Mouse (Mus musculus): ENCODE measurements around the gene Kcnh4.
"Not testable (repeated sequence)": the region's sequence is repeated elsewhere in the genome, so short reads cannot be mapped to it uniquely, and the experiment has no call there.

Kcnh4 gene

DNA sequence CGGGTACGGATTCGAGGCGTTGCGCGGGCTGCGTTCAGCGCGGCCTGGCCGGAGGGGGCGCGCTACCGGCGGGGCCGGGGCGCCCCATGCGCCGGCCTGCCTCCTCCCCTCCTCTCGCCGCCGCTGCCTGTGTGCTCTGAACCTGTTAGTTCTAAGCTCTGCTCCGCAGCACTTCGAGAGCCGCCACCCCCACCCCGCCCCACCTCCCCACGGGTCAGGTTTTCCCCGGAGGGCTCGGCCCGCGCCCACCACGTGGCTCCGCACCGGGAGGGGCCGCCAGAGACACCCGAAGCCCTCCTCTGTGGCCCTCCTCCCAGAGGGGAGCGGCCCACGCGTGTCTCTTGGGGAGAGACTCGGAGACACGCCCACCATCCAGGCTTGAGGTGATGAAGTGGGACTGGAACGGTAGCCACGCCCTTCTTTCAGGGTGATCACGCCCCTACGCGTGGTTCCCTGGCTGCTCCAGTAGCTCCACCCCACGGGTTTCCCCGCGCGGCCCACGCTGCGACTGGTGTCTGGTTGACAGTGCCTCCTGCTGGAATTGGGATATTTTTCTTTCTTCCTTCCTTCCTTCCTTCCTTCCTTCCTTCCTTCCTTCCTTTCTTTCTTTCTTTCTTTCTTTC lies at the start of gene Kcnh4:
Kcnh4 (minus strand) TSS at position 332 of the 623 bp plus-strand sequence.
- Histone ChIP-seq H3K27me3 (ENCODE audit: insufficient read depth, low read length) (peaks cover 69% of the 10 kb centered on the region), H3K9me3 (ENCODE audit: low read length) (no peaks in the 10 kb centered on the region), H3K4me3 (replicated peaks; ENCODE audit: low read length) (peak within 1 kb of the TSS; percentile 80), H3K4me1 (replicated peaks; ENCODE audit: low read depth, low read length) (peaks cover 47% of the 10 kb centered on the region), H3K36me3 (ENCODE audit: insufficient read depth, low read length) (no peaks in the 10 kb centered on the region)
- TF ChIP-seq POU5F1 (IDR thresholded peaks at IDR 0.05; ENCODE audit: borderline replicate concordance, low read length) (no peak), CTCF (conservative IDR thresholded peaks at IDR 0.05; ENCODE audit: low read length) (no peak), NANOG (IDR thresholded peaks at IDR 0.05; ENCODE audit: borderline replicate concordance, low read length) (no peak)

DNA sequence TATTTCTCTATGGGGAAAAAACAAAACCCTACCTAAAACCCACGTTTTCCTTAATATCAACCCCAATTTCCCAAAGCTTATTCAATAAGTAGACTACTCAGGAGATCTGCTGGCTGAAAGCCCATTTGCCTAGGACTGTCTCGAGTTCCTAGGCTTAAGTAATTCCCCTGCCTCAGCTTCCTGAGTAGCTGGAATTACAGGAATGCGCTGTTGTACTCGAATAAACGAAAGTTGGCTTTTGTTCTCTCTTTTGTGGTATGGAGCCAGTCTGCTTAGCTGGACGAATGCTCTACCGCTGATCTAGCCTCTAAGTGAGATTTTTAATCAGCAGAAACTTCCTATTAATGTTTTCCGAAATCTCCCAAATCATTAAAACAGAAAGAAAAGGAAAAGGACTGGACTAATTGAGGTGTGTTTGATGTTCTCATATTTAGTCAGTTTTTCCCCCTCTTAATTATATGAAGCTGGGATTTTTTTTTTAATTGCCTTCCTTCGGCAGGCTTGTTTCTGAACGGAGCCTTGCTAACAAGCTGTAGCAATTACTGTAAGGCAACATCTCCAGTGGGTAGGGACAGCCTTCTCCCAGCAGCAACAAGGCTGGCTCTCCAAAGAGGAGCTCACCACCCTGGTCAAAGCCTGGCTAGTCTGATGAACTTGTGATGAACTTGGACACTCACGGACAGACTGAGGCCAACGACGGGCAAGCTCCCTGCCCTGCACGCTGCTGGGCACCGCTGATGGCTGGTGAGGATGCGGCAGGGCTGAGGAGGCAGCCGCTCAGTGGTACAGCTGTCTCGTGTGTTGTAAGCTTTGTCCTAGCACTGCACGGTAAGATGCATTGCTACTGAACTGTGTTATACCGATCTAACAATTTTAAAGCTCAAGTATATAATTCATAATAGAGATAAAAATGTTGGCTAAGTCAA lies 46.9 kb upstream of the Kcnh4 start:
- peaks cover 23% of the 10 kb centered on the region for H3K4me1 ChIP-seq (replicated peaks; ENCODE audit: low read depth, low read length)
- H3K4me3 ChIP-seq (replicated peaks; ENCODE audit: low read length) = no peak overlapping the region
- peaks cover 6% of the 10 kb centered on the region for H3K9me3 ChIP-seq (ENCODE audit: low read length)
- H3K27me3 ChIP-seq (ENCODE audit: insufficient read depth, low read length) = no peaks in the 10 kb centered on the region
- H3K36me3 ChIP-seq (ENCODE audit: insufficient read depth, low read length) = no peaks in the 10 kb centered on the region
- TF ChIP-seq POU5F1 (IDR thresholded peaks at IDR 0.05; ENCODE audit: borderline replicate concordance, low read length) (no peak), NANOG (IDR thresholded peaks at IDR 0.05; ENCODE audit: borderline replicate concordance, low read length) (no peak), CTCF (conservative IDR thresholded peaks at IDR 0.05; ENCODE audit: low read length) (no peak)

DNA sequence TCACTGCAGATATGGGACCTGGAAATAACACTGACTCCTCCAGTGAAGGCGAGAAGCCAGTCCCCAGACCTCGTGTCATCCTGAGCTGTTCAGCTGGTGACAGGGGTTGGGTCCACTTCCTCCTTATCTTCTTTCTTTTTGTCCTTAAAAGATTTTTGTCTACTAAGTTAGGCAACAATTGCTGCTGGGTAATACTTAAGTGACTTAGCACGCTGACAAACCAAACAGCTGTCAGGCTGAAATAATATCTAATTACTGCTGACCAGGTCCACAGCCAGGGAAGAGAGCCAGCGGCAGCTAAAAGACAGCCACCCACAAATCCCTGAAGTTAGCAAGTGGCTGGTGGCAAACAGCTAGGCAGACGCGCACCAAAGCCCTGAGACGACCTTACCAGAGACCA lies 45.8 kb upstream of the Kcnh4 start:
- no peaks in the 10 kb centered on the region for H3K27me3 ChIP-seq (ENCODE audit: insufficient read depth, low read length)
- H3K4me3 ChIP-seq (replicated peaks; ENCODE audit: low read length) = no peak overlapping the region
- peaks cover 23% of the 10 kb centered on the region for H3K4me1 ChIP-seq (replicated peaks; ENCODE audit: low read depth, low read length)
- no peaks in the 10 kb centered on the region for H3K9me3 ChIP-seq (ENCODE audit: low read length)
- TF ChIP-seq POU5F1 (IDR thresholded peaks at IDR 0.05; ENCODE audit: borderline replicate concordance, low read length) (no peak), CTCF (conservative IDR thresholded peaks at IDR 0.05; ENCODE audit: low read length) (no peak), NANOG (IDR thresholded peaks at IDR 0.05; ENCODE audit: borderline replicate concordance, low read length) (no peak)
- H3K36me3 ChIP-seq (ENCODE audit: insufficient read depth, low read length) = no peaks in the 10 kb centered on the region

DNA sequence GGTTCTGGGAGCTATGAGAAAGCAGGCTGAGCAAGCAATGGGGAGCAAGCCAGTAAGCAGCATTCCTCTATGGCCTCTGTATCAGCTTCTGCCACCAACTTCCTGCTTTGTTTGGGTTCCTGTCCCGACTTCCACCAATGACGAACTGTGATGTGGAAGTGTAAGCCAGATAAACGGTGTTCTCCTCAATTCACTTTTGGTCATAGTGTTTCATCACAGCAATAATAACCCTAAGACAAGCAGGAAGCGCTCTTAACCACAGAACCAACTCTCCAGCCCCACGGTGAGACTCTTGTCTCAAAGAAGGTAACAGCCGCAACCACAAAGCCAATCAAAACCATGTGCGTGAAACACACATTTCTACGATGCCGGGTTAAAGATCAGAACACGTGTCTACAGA lies 44.7 kb upstream of the Kcnh4 start:
- TF ChIP-seq CTCF (conservative IDR thresholded peaks at IDR 0.05; ENCODE audit: low read length) = no peak
- no peak for TF ChIP-seq POU5F1 (IDR thresholded peaks at IDR 0.05; ENCODE audit: borderline replicate concordance, low read length)
- no peak for TF ChIP-seq NANOG (IDR thresholded peaks at IDR 0.05; ENCODE audit: borderline replicate concordance, low read length)
- no peaks in the 10 kb centered on the region for H3K27me3 ChIP-seq (ENCODE audit: insufficient read depth, low read length)
- H3K4me1 ChIP-seq (replicated peaks; ENCODE audit: low read depth, low read length) = peaks cover 32% of the 10 kb centered on the region
- no peaks in the 10 kb centered on the region for H3K9me3 ChIP-seq (ENCODE audit: low read length)
- no peaks in the 10 kb centered on the region for H3K36me3 ChIP-seq (ENCODE audit: insufficient read depth, low read length)
- no peak overlapping the region for H3K4me3 ChIP-seq (replicated peaks; ENCODE audit: low read length)

DNA sequence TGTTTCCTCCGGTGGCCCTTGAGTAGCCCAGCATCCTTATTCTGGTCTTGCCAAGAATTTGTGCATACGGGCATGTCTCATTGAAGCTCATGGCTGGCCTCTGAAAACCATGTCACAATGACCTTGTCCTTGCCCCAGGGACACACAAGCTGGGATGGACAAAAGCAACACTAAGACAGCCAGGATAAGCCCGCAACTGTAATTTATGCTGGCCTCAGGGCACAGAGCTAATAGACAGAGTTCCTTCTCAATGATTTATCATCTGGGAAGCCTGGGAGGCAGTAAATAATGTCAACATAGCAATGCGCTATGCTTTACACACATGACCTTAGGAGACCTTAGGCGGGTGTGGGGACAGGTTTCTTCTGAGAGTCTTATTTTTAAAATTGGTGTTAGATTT lies 39.7 kb upstream of the Kcnh4 start:
- Histone ChIP-seq H3K36me3 (ENCODE audit: insufficient read depth, low read length) (no peaks in the 10 kb centered on the region), H3K9me3 (ENCODE audit: low read length) (no peaks in the 10 kb centered on the region), H3K27me3 (ENCODE audit: insufficient read depth, low read length) (no peaks in the 10 kb centered on the region), H3K4me3 (replicated peaks; ENCODE audit: low read length) (no peak overlapping the region), H3K4me1 (replicated peaks; ENCODE audit: low read depth, low read length) (peaks cover 21% of the 10 kb centered on the region)
- TF ChIP-seq CTCF (conservative IDR thresholded peaks at IDR 0.05; ENCODE audit: low read length) (no peak), NANOG (IDR thresholded peaks at IDR 0.05; ENCODE audit: borderline replicate concordance, low read length) (no peak), POU5F1 (IDR thresholded peaks at IDR 0.05; ENCODE audit: borderline replicate concordance, low read length) (no peak)

DNA sequence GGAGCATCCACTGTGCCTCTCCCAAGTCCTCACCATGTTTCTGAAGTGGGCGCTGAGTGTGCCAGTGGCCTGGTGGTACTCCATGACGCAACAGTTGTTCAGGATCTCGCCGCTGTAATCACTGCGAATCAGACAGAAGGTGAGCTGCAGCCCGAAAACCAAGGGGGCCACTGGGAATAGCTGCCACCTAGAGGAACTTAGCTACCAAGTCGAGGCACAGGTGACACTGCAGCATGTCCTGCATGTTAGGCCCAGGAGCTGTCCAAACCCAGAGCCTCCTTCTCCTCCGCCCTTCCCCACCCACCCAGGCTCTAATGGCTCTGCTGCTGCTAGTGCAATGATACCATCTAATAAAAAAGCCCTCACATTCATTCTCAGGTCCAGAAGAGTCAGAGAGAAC lies 36.8 kb upstream of the Kcnh4 start:
- no peak for TF ChIP-seq POU5F1 (IDR thresholded peaks at IDR 0.05; ENCODE audit: borderline replicate concordance, low read length)
- no peak for TF ChIP-seq CTCF (conservative IDR thresholded peaks at IDR 0.05; ENCODE audit: low read length)
- no peak for TF ChIP-seq NANOG (IDR thresholded peaks at IDR 0.05; ENCODE audit: borderline replicate concordance, low read length)
- Histone ChIP-seq H3K4me3 (replicated peaks; ENCODE audit: low read length) (no peak overlapping the region), H3K9me3 (ENCODE audit: low read length) (no peaks in the 10 kb centered on the region), H3K27me3 (ENCODE audit: insufficient read depth, low read length) (no peaks in the 10 kb centered on the region), H3K36me3 (ENCODE audit: insufficient read depth, low read length) (no peaks in the 10 kb centered on the region), H3K4me1 (replicated peaks; ENCODE audit: low read depth, low read length) (peaks cover 18% of the 10 kb centered on the region)

DNA sequence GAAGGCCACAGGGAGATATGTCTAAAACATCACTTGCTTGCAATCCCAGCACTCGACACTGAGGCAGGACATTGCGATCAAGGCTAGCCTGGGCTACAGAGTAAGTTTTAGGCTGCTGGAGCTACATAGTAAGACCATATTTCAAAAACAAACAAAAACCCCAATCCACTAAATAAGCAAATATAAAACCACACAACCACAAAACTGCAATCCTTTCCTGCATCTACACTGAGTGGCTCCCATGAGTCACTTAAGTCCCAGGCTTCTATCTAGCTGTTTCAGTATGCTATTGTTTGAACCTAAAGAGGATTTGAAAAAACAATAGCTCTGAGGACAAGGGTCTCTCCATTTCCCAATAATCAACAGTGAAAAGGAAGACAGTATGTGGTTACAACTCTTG lies 35.6 kb upstream of the Kcnh4 start:
- no peaks in the 10 kb centered on the region for H3K36me3 ChIP-seq (ENCODE audit: insufficient read depth, low read length)
- TF ChIP-seq CTCF (conservative IDR thresholded peaks at IDR 0.05; ENCODE audit: low read length) = no peak
- TF ChIP-seq POU5F1 (IDR thresholded peaks at IDR 0.05; ENCODE audit: borderline replicate concordance, low read length) = no peak
- no peak for TF ChIP-seq NANOG (IDR thresholded peaks at IDR 0.05; ENCODE audit: borderline replicate concordance, low read length)
- peaks cover 18% of the 10 kb centered on the region for H3K4me1 ChIP-seq (replicated peaks; ENCODE audit: low read depth, low read length)
- no peaks in the 10 kb centered on the region for H3K27me3 ChIP-seq (ENCODE audit: insufficient read depth, low read length)
- H3K9me3 ChIP-seq (ENCODE audit: low read length) = no peaks in the 10 kb centered on the region
- no peak overlapping the region for H3K4me3 ChIP-seq (replicated peaks; ENCODE audit: low read length)

DNA sequence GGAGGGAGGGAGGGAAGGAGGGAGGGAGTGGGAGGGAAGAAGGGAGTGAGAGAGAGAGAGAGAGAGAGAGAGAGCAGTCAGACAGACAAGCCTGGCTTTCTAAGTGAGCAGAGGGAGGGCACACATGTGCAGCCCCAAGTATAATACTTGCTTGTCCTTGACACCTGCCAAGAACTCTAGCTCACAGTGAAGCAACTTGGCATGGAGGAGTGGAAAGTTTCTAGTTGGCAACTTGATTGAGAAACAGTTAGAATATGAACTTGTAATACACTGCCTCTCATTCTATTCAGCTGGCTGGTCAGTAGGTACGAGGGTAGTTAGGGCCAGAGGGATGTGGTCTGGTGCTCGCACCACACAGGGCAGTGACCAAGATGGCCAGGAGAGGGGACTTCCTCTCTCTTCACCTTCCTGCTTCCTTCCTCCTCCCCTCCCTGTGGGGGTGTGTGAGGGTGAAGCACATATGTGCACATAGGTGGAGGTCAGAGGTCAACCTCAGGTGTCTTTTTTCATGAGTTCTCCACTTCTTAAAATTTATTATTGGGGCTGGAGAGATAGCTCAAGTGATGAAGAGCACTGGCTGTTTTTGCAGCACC lies 31.8 kb upstream of the Kcnh4 start:
- H3K27me3 ChIP-seq (ENCODE audit: insufficient read depth, low read length) = no peaks in the 10 kb centered on the region
- H3K36me3 ChIP-seq (ENCODE audit: insufficient read depth, low read length) = no peaks in the 10 kb centered on the region
- H3K4me3 ChIP-seq (replicated peaks; ENCODE audit: low read length) = no peak overlapping the region
- H3K9me3 ChIP-seq (ENCODE audit: low read length) = no peaks in the 10 kb centered on the region
- peaks cover 4% of the 10 kb centered on the region; the same call in 1 of the 2 replicates for H3K4me1 ChIP-seq (replicated peaks; ENCODE audit: low read depth, low read length)
- TF ChIP-seq CTCF (conservative IDR thresholded peaks at IDR 0.05; ENCODE audit: low read length) = no peak
- no peak for TF ChIP-seq POU5F1 (IDR thresholded peaks at IDR 0.05; ENCODE audit: borderline replicate concordance, low read length)
- TF ChIP-seq NANOG (IDR thresholded peaks at IDR 0.05; ENCODE audit: borderline replicate concordance, low read length) = no peak

DNA sequence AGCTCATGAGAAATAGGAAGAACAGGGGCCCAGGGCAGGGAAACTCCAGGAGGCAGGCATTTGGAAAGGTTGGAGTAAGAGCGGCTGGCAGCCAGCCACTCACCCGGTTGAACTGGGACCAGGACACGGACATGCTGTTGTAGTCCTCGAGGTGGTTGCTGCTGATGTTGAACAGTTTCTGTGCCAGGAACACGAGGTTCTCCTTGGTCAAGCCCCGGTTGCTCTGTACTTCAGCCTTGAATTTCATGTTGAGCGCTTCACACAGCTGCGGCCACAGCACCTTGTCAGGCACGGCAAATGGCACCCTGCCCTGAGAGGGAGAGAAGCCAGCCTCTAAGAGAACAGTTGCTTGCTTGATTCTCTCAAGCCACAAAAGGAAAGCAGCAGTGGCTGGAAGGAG lies 30.9 kb upstream of the Kcnh4 start:
- H3K4me3 ChIP-seq (replicated peaks; ENCODE audit: low read length); H3K4me1 ChIP-seq (replicated peaks; ENCODE audit: low read depth, low read length); H3K36me3 ChIP-seq (ENCODE audit: insufficient read depth, low read length); H3K27me3 ChIP-seq (ENCODE audit: insufficient read depth, low read length); H3K9me3 ChIP-seq (ENCODE audit: low read length): not testable (repeated sequence)
